Mouse (Mus musculus) forebrain, embryonic 14.5 days (tissue): Measurements from ENCODE around the gene Cyp2j6. TPM values are rescaled to one million over a fixed set of nuclear protein-coding genes. Genes with fewer than 3 reads are reported as not detected.

Experiments
- polyA plus RNA-seq: library from polyadenylated mRNA; unstranded; fragments of >200 nt; fragmentation: Nextera tagmentation; extraction: Ambion mirVana; gene quantifications from 2 replicates; pipeline ENCODE4 v1.2.1, GENCODE M21; 2014

Cyp2j6 gene
- polyA plus RNA-seq, 1 experiment from 2014 or later, result 4.3 TPM

Other genes starting within 250 kb of the Cyp2j6 start
- gene Cyp2j11, start 205.0 kb downstream of the Cyp2j6 start, polyA plus RNA-seq, result not detected in 2 replicates
- not detected in 2 replicates for gene Cyp2j8, start 46.3 kb downstream of the Cyp2j6 start, polyA plus RNA-seq
- gene Cyp2j9, start 37.9 kb upstream of the Cyp2j6 start, polyA plus RNA-seq, result 3.0 and 3.4 TPM in 2 replicates
- gene Cyp2j5, start 110.5 kb upstream of the Cyp2j6 start, polyA plus RNA-seq, result not detected in 2 replicates
- not detected in 2 replicates for gene Gm12695, start 231.5 kb upstream of the Cyp2j6 start, polyA plus RNA-seq